Mouse (Mus musculus) cerebellum, postnatal 36 days (tissue): Measurements from ENCODE around the gene Tmem270.
"Not testable (repeated sequence)": the region's sequence is repeated elsewhere in the genome, so short reads cannot be mapped to it uniquely, and the experiment has no call there.

Experiments used
- DNase-seq, 2 experiments: peaks; one replicate each; pipeline ENCODE4 v3.0.0; 2021 to 2022; ENCODE audit warnings: mixed read lengths in 2 of 2

The Tmem270 gene

GRCm38 (mm10) chr5:134906633-134907032, at the start of gene Tmem270:
Gene Tmem270, minus strand, starts transcription at chr5:134906733.
- DNase-seq, result no peak

- DNase-seq, result no peak
Observed at GRCm38 (mm10) chr5:134955491-134955890, 49.0 kb upstream of the Tmem270 start.

GRCm38 (mm10) chr5:134951053-134951884, 44.7 kb upstream of the Tmem270 start:
- no peak for DNase-seq

- no peak for DNase-seq
Observed at GRCm38 (mm10) chr5:134948085-134948439, 41.5 kb upstream of the Tmem270 start.

GRCm38 (mm10) chr5:134947420-134948084, 41.0 kb upstream of the Tmem270 start:
- no peak for DNase-seq

- no peak for DNase-seq
Observed at GRCm38 (mm10) chr5:134946857-134947255, 40.3 kb upstream of the Tmem270 start, which contains the start of gene Cldn4. Gene Cldn4, minus strand, starts transcription at chr5:134946934.

GRCm38 (mm10) chr5:134946063-134946856, 39.7 kb upstream of the Tmem270 start:
- DNase-seq, result no peak

- no peak for DNase-seq
Observed at GRCm38 (mm10) chr5:134945266-134945959, 38.9 kb upstream of the Tmem270 start.

- no peak for DNase-seq
Observed at GRCm38 (mm10) chr5:134944179-134944578, 37.6 kb upstream of the Tmem270 start.

GRCm38 (mm10) chr5:134942740-134943139, 36.2 kb upstream of the Tmem270 start:
- peak in 1 of 2 experiments; percentile 16 for DNase-seq

- DNase-seq, result no peak
Observed at GRCm38 (mm10) chr5:134941472-134942209, 35.1 kb upstream of the Tmem270 start.

- not testable (repeated sequence) for DNase-seq
Observed at GRCm38 (mm10) chr5:134939554-134939953, 33.0 kb upstream of the Tmem270 start.

- DNase-seq, result no peak
Observed at GRCm38 (mm10) chr5:134939069-134939468, 32.5 kb upstream of the Tmem270 start.

GRCm38 (mm10) chr5:134936626-134937185, 30.2 kb upstream of the Tmem270 start:
- no peak for DNase-seq

- DNase-seq, result no peak
Observed at GRCm38 (mm10) chr5:134936051-134936450, 29.5 kb upstream of the Tmem270 start.

GRCm38 (mm10) chr5:134934666-134935065, 28.1 kb upstream of the Tmem270 start:
- DNase-seq, result no peak

GRCm38 (mm10) chr5:134933686-134934085, 27.2 kb upstream of the Tmem270 start:
- not testable (repeated sequence) for DNase-seq

GRCm38 (mm10) chr5:134933281-134933680, 26.7 kb upstream of the Tmem270 start:
- DNase-seq, result no peak

- DNase-seq, result peak; percentile 57
Observed at GRCm38 (mm10) chr5:134932903-134933276, 26.4 kb upstream of the Tmem270 start.

- DNase-seq, result peak; percentile 69 to 73
Observed at GRCm38 (mm10) chr5:134932179-134932902, 25.8 kb upstream of the Tmem270 start, which contains the start of gene Mettl27. Gene Mettl27, plus strand, starts transcription at chr5:134932368.

- no peak for DNase-seq
Observed at GRCm38 (mm10) chr5:134929988-134930387, 23.5 kb upstream of the Tmem270 start.
